Mouse (Mus musculus) lung, adult 2 months (tissue): ENCODE measurements at regions not wholly inside any gene's neighbourhood (a gene's known extent, or its start where the extent isn't known, plus 50 kb on each side); places are given as distances from the start of the nearest gene placed in this dataset.

ENCODE experiments used
- CTCF ChIP-seq: fragments of 200-500 bp; IDR thresholded peaks from 2 replicates; pipeline ENCODE4 v1.5.1; 2011; ENCODE audit warnings: mild to moderate bottlenecking, low read length, control low read depth; ENCODE audit not compliant: insufficient read depth
- POLR2A ChIP-seq: fragments of 200-500 bp; IDR thresholded peaks from 2 replicates; pipeline ENCODE4 v1.6.1; 2011; ENCODE audit warnings: low read depth, mild to moderate bottlenecking, control low read depth, low read length, borderline replicate concordance; ENCODE audit errors: extremely low read depth

DNA sequence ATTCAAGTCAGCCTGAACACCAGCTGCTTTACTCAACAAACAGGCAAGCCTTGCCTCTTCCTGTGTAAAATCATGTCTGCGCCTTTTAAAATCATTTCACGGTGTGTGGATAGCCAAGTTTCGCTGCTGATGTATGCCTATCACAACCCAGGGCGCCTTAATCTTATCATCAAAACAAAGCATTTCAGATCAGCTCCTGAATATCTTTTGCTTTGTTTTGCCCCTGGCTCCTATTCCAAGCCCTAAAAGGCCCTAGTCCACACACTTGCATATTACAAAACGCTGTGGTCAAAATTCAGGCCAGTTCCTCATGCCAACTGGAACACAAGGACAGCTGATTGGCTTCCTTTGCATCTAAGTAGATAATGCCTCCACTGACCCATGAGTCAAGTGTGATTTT, 501.7 kb upstream of the Gulo start:
- no peak for TF ChIP-seq POLR2A
- TF ChIP-seq CTCF, result no peak
